Mouse (Mus musculus) hindbrain, embryonic 12.5 days (tissue): ENCODE measurements around the gene Gm10775. TPM values are rescaled to one million over a fixed set of nuclear protein-coding genes. Genes with fewer than 3 reads are reported as not detected.

Experiments
- ATAC-seq: fragments of 200-750 bp; cut with Nextera tagmentation; 2 replicates; pipeline ENCODE4 v1.8.0; 2017; ENCODE audit warnings: moderate TSS enrichment; ENCODE audit not compliant: low FRiP score
- H3K27ac ChIP-seq: fragments of 300-500 bp; sonication (generic); 2 replicates; pipeline ENCODE4 v1.5.1; 2016; ENCODE audit warnings: mild to moderate bottlenecking
- H3K27me3 ChIP-seq: fragments of 300-500 bp; sonication (generic); 2 replicates; pipeline ENCODE4 v1.6.1; 2016; ENCODE audit warnings: mild to moderate bottlenecking
- H3K36me3 ChIP-seq: fragments of 300-500 bp; sonication (generic); 2 replicates; pipeline ENCODE4 v1.6.1; 2016; ENCODE audit warnings: mild to moderate bottlenecking
- H3K4me1 ChIP-seq: fragments of 300-500 bp; sonication (generic); 2 replicates; pipeline ENCODE4 v1.6.1; 2016
- H3K4me2 ChIP-seq: fragments of 300-500 bp; sonication (generic); replicated peaks from 2 replicates; pipeline ENCODE4 v1.6.1; 2016; ENCODE audit warnings: mild to moderate bottlenecking
- H3K4me3 ChIP-seq: fragments of 300-500 bp; sonication (generic); 2 replicates; pipeline ENCODE4 v1.5.1; 2016; ENCODE audit warnings: mild to moderate bottlenecking
- H3K9ac ChIP-seq: fragments of 300-500 bp; sonication (generic); 2 replicates; pipeline ENCODE4 v1.6.1; 2016; ENCODE audit warnings: mild to moderate bottlenecking, moderate library complexity
- H3K9me3 ChIP-seq: fragments of 300-500 bp; sonication (generic); replicated peaks from 2 replicates; pipeline ENCODE4 v1.6.1; 2016; ENCODE audit warnings: mild to moderate bottlenecking
- WGBS: fragments of 180-500 bp; shearing (Covaris S2); methylation state at CpG from one replicate; pipeline ENCODE4 v1.1.7; 2016; 5-methylcytosine and 5-hydroxymethylcytosine counted together
- polyA plus RNA-seq: library from polyadenylated mRNA; unstranded; fragments of >200 nt; fragmentation: Nextera tagmentation; extraction: Ambion mirVana; gene quantifications from 2 replicates; pipeline ENCODE4 v1.2.1, GENCODE M21; 2016

The Gm10775 gene
- polyA plus RNA-seq = not detected in 2 replicates

GRCm38 (mm10) chr13:65259239-65259638 lies at the start of gene Gm10775:
Gene Gm10775, plus strand, starts transcription at chr13:65259539.
- Histone ChIP-seq H3K4me2 (peak within 1 kb of the TSS; percentile 47), H3K9ac (no peak within 1 kb of the TSS; the same call in 1 of the 2 replicates), H3K36me3 (peaks cover 63% of the 10 kb centered on the region), H3K27ac (no peak within 1 kb of the TSS), H3K9me3 (peaks cover 81% of the 10 kb centered on the region), H3K4me3 (peak within 1 kb of the TSS; percentile 26), H3K27me3 (0 out of 2 replicates have a peak, but pooled peaks cover 6% of the 10 kb centered on the region), H3K4me1 (0 out of 2 replicates have a peak, but pooled peaks cover 3% of the 10 kb centered on the region)
- peak; percentile 9; the same call in 1 of the 2 replicates for ATAC-seq
- WGBS = 42% methylated on average over 29 of the region's 29 CpGs

GRCm38 (mm10) chr13:65225945-65226344 lies 33.4 kb upstream of the Gm10775 start:
- Histone ChIP-seq H3K9me3 (0 out of 2 replicates have a peak, but pooled peaks cover 13% of the 10 kb centered on the region), H3K4me1 (no peaks in the 10 kb centered on the region), H3K4me3 (no peak overlapping the region), H3K27ac (no peak overlapping the region), H3K27me3 (no peaks in the 10 kb centered on the region), H3K9ac (no peak overlapping the region), H3K4me2 (no peak overlapping the region), H3K36me3 (no peaks in the 10 kb centered on the region)
- 60% methylated on average over 6 of the region's 6 CpGs for WGBS
- no peak for ATAC-seq

DNA sequence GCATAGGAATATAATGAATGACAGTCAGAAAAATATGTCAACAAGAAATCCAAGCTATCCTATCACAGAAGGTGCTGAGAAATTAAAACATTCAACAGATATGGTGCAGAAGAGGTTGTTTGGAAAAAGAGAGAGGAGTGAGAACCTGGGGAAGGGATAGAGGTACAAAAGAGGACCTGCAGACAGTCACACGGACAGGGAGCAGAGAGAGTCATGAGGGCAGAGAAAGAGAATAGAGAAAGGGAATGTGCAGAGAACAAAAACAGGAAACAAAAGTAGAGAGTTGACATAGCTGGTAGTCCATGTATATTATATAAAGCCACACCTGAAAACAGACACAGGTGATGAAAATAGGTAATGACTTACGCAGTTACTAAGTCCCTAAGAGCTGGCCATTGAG lies 32.7 kb upstream of the Gm10775 start:
- no peaks in the 10 kb centered on the region for H3K4me1 ChIP-seq
- H3K9ac ChIP-seq = no peak overlapping the region
- H3K4me3 ChIP-seq = no peak overlapping the region
- H3K27me3 ChIP-seq = no peaks in the 10 kb centered on the region
- no peak overlapping the region for H3K4me2 ChIP-seq
- H3K27ac ChIP-seq = no peak overlapping the region
- 86% methylated on average over 2 of the region's 2 CpGs for WGBS
- no peak for ATAC-seq
- H3K36me3 ChIP-seq = no peaks in the 10 kb centered on the region
- H3K9me3 ChIP-seq = 0 out of 2 replicates have a peak, but pooled peaks cover 13% of the 10 kb centered on the region

GRCm38 (mm10) chr13:65237211-65237610 lies 22.1 kb upstream of the Gm10775 start:
- H3K4me2 ChIP-seq = no peak overlapping the region
- H3K27ac ChIP-seq = no peak overlapping the region
- H3K27me3 ChIP-seq = no peaks in the 10 kb centered on the region
- H3K9me3 ChIP-seq = peaks cover 6% of the 10 kb centered on the region; the same call in 1 of the 2 replicates
- WGBS = 68% methylated on average over 9 of the region's 9 CpGs
- no peak overlapping the region for H3K4me3 ChIP-seq
- no peak for ATAC-seq
- peaks cover 9% of the 10 kb centered on the region for H3K4me1 ChIP-seq
- no peaks in the 10 kb centered on the region for H3K36me3 ChIP-seq
- H3K9ac ChIP-seq = no peak overlapping the region

DNA sequence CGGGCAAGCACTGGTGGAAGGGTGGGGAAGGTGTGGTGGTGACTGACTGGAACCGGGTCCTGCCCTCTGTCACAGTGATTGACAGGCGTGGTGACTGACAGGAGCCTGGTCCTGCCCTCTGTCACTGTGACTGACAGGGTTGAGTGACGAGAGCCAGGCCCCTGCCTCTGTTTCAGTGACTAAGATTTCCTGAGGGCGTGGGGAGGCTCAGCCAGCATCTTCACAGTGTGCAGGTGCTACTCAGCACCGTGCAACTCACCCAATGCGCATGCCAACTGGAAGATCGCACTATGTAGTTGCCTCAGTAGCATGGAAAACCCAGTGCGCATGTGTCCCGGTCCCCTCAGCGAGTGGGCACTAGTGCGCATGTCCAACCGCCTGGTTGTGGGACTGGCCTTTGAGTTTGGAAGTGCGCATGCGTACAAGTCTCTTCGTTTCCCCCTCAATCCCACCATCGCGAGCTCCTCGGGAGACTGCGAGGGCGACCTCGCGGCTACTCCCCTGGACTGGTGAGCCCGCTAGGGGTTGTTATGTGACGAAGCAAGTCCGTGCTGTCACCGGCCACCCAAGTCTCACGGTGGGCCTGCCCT lies 18.7 kb upstream of the Gm10775 start:
- ATAC-seq = peak; percentile 96
- WGBS = under 1% methylated on average over 28 of the region's 28 CpGs

GRCm38 (mm10) chr13:65241099-65241626 lies 18.2 kb upstream of the Gm10775 start:
- Histone ChIP-seq H3K4me2 (peak overlapping the region; percentile 100), H3K4me3 (peak overlapping the region; percentile 78), H3K4me1 (peaks cover 11% of the 10 kb centered on the region), H3K27ac (peak overlapping the region; percentile 89), H3K27me3 (no peaks in the 10 kb centered on the region), H3K36me3 (peaks cover 12% of the 10 kb centered on the region), H3K9me3 (peaks cover 35% of the 10 kb centered on the region), H3K9ac (peak overlapping the region; percentile 68)
- WGBS = under 1% methylated on average over 45 of the region's 45 CpGs
- peak; percentile 88 for ATAC-seq

More for the DNA sequence above, 18.7 kb upstream of the Gm10775 start:
- peak overlapping the region; percentile 68 for H3K9ac ChIP-seq
- H3K4me1 ChIP-seq = peaks cover 11% of the 10 kb centered on the region
- peak overlapping the region; percentile 78 for H3K4me3 ChIP-seq
- peak overlapping the region; percentile 100 for H3K4me2 ChIP-seq
- peaks cover 29% of the 10 kb centered on the region for H3K9me3 ChIP-seq
- peaks cover 8% of the 10 kb centered on the region for H3K36me3 ChIP-seq
- H3K27ac ChIP-seq = peak overlapping the region; percentile 89
- no peaks in the 10 kb centered on the region for H3K27me3 ChIP-seq

GRCm38 (mm10) chr13:65241627-65242318 lies 17.6 kb upstream of the Gm10775 start:
- peaks cover 36% of the 10 kb centered on the region for H3K9me3 ChIP-seq
- H3K4me2 ChIP-seq = peak overlapping the region; percentile 100
- ATAC-seq = 0 out of 2 replicates have a peak, but pooled peaks have one; percentile 5
- H3K27ac ChIP-seq = peak overlapping the region; percentile 89
- H3K4me3 ChIP-seq = peak overlapping the region; percentile 78
- H3K9ac ChIP-seq = peak overlapping the region; percentile 68
- H3K4me1 ChIP-seq = peaks cover 11% of the 10 kb centered on the region
- H3K36me3 ChIP-seq = peaks cover 12% of the 10 kb centered on the region
- H3K27me3 ChIP-seq = no peaks in the 10 kb centered on the region
- whole genome bisulfite sequencing = 4% methylated on average over 51 of the region's 51 CpGs

DNA sequence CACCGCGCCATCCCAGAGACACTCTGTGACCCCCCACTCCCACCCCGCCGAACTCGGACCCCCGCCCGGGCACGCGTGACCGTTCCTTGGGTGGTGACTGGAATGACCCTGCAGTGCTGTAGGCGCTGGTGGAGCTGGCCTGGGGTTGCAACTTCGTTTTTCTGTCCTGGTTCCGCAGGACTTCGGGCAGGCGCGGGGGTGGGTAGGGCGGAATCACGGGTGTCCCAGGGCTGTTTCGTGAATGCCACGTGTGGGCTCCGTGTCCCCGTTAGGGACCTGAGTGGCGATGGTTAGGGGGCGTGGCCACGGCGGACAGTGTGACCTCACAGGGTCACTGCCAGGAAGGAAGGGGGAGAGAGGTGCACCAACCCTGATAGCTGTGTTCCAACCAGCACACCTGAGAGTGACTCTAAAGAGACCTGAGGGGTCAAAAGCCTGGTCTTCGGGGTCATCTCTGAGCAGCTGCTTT lies 17.0 kb upstream of the Gm10775 start:
- no peak overlapping the region for H3K27ac ChIP-seq
- peak overlapping the region; percentile 68 for H3K9ac ChIP-seq
- peak overlapping the region; percentile 78 for H3K4me3 ChIP-seq
- H3K36me3 ChIP-seq = peaks cover 12% of the 10 kb centered on the region
- H3K4me2 ChIP-seq = peak overlapping the region; percentile 100
- 39% methylated on average over 27 of the region's 27 CpGs for WGBS
- peaks cover 31% of the 10 kb centered on the region for H3K9me3 ChIP-seq
- no peak for ATAC-seq
- peaks cover 11% of the 10 kb centered on the region for H3K4me1 ChIP-seq
- no peaks in the 10 kb centered on the region for H3K27me3 ChIP-seq

DNA sequence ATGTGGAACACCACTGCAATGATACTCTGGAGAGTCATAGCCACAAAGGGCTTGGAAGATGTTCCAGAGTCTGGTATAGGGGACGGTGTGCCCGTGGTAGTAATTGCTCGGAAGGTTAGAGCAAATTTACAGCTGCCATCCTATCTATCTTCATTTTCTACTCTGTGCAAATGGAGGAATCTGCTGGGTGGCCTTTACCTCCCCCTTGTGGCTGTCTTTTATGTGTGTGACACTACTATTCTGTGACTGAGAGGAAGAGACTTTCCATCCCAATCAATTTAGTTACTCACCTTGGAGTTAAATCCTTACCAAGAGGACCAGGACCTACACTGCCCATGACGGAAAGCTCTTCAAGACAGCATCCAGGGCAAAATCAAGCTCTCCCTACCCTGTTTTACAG lies 16.1 kb upstream of the Gm10775 start:
- Histone ChIP-seq H3K36me3 (peaks cover 20% of the 10 kb centered on the region), H3K9ac (no peak overlapping the region)

GRCm38 (mm10) chr13:65258175-65258954 lies 974 bp upstream of the Gm10775 start:
- Histone ChIP-seq H3K27ac (no peak overlapping the region), H3K4me1 (0 out of 2 replicates have a peak, but pooled peaks cover 3% of the 10 kb centered on the region), H3K36me3 (peaks cover 54% of the 10 kb centered on the region), H3K4me3 (peak overlapping the region; percentile 26), H3K27me3 (0 out of 2 replicates have a peak, but pooled peaks cover 6% of the 10 kb centered on the region), H3K4me2 (peak overlapping the region; percentile 47), H3K9ac (no peak overlapping the region; the same call in 1 of the 2 replicates), H3K9me3 (peaks cover 77% of the 10 kb centered on the region)
- ATAC-seq = peak; percentile 86
- WGBS = 23% methylated on average over 36 of the region's 36 CpGs

More for the DNA sequence above, 16.1 kb upstream of the Gm10775 start:
- Histone ChIP-seq H3K4me3 (no peak overlapping the region), H3K27ac (no peak overlapping the region), H3K9me3 (peaks cover 34% of the 10 kb centered on the region), H3K4me2 (no peak overlapping the region), H3K4me1 (peaks cover 11% of the 10 kb centered on the region), H3K27me3 (no peaks in the 10 kb centered on the region)
- WGBS = 95% methylated on average over 4 of the region's 4 CpGs
- ATAC-seq = no peak

- H3K9ac ChIP-seq = no peak overlapping the region
- H3K9me3 ChIP-seq = peaks cover 91% of the 10 kb centered on the region
- ATAC-seq = no peak
- peaks cover 71% of the 10 kb centered on the region for H3K36me3 ChIP-seq
- no peak overlapping the region for H3K4me3 ChIP-seq
- 0 out of 2 replicates have a peak, but pooled peaks cover 6% of the 10 kb centered on the region for H3K27me3 ChIP-seq
- H3K4me1 ChIP-seq = 0 out of 2 replicates have a peak, but pooled peaks cover 3% of the 10 kb centered on the region
- no peak overlapping the region for H3K4me2 ChIP-seq
- H3K27ac ChIP-seq = no peak overlapping the region
- 92% methylated on average over 5 of the region's 5 CpGs for WGBS
Observed at GRCm38 (mm10) chr13:65262086-65262485, 2.7 kb downstream of the Gm10775 start.
